Mouse (Mus musculus) hindbrain, embryonic 15.5 days (tissue): ENCODE measurements around the gene Itm2c. TPM values are rescaled to one million over a fixed set of nuclear protein-coding genes. Genes with fewer than 3 reads are reported as not detected.

Source experiments
- ATAC-seq: fragments of 200-750 bp; cut with Nextera tagmentation; 2 replicates; pipeline ENCODE4 v1.8.0; 2017; ENCODE audit warnings: low read depth, moderate number of reproducible peaks, moderate TSS enrichment; ENCODE audit not compliant: low FRiP score
- H3K27ac ChIP-seq: fragments of 300-500 bp; sonication (generic); replicated peaks from 2 replicates; pipeline ENCODE4 v1.5.1; 2015; ENCODE audit warnings: mild to moderate bottlenecking, inconsistent platforms
- H3K27me3 ChIP-seq: fragments of 300-500 bp; sonication (generic); 2 replicates; pipeline ENCODE4 v1.6.1; 2015; ENCODE audit warnings: control low read depth, inconsistent platforms
- H3K36me3 ChIP-seq: fragments of 300-500 bp; sonication (generic); 2 replicates; pipeline ENCODE4 v1.6.1; 2015; ENCODE audit warnings: control low read depth, inconsistent platforms
- H3K4me1 ChIP-seq: fragments of 300-500 bp; sonication (generic); replicated peaks from 2 replicates; pipeline ENCODE4 v1.6.1; 2015; ENCODE audit warnings: control low read depth, inconsistent platforms
- H3K4me2 ChIP-seq: fragments of 300-500 bp; sonication (generic); 2 replicates; pipeline ENCODE4 v1.6.1; 2015; ENCODE audit warnings: moderate library complexity, mild to moderate bottlenecking, inconsistent platforms
- H3K4me3 ChIP-seq: fragments of 300-500 bp; sonication (generic); 2 replicates; pipeline ENCODE4 v1.5.1; 2015; ENCODE audit warnings: mild to moderate bottlenecking, inconsistent platforms
- H3K9ac ChIP-seq: fragments of 300-500 bp; sonication (generic); 2 replicates; pipeline ENCODE4 v1.6.1; 2015; ENCODE audit warnings: inconsistent platforms
- H3K9me3 ChIP-seq: fragments of 300-500 bp; sonication (generic); 2 replicates; pipeline ENCODE4 v1.6.1; 2016; ENCODE audit warnings: control low read depth, inconsistent platforms
- WGBS: fragments of 180-500 bp; shearing (Covaris S2); methylation state at CpG from one replicate; pipeline ENCODE4 v1.1.7; 2015; 5-methylcytosine and 5-hydroxymethylcytosine counted together
- polyA plus RNA-seq: library from polyadenylated mRNA; unstranded; fragments of >200 nt; fragmentation: Nextera tagmentation; extraction: Ambion mirVana; gene quantifications from 2 replicates; pipeline ENCODE4 v1.2.1, GENCODE M21; 2015

The Itm2c gene
- polyA plus RNA-seq, 1 experiment from 2014 or later: 204 TPM

DNA sequence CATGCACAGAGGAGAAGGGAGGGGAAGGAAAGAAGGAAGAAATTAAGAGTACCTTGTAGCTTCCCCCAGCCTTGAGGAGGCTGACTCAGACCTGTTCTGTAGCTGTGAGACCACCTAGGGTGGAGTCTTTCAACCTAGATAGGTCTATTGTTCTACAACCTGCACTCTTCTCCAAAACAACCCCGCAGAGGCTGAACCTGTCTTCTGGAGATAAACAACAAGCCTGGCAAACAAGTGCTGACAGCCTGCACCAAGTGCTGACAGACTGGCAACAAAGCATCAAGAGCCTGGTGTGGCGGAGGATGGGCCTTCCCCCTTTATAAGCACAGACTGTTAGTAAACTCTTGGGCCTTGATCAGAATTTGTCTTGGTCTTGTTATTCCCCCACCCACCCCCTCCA, 23.5 kb upstream of the Itm2c start:
- no peaks in the 10 kb centered on the region for H3K36me3 ChIP-seq
- no peaks in the 10 kb centered on the region for H3K27me3 ChIP-seq
- H3K4me1 ChIP-seq: no peaks in the 10 kb centered on the region
- no peak for ATAC-seq
- no peak overlapping the region for H3K27ac ChIP-seq
- H3K4me3 ChIP-seq: no peak overlapping the region
- H3K4me2 ChIP-seq: no peak overlapping the region
- H3K9ac ChIP-seq: no peak overlapping the region
- 77% methylated on average over 2 of the region's 2 CpGs for WGBS
- H3K9me3 ChIP-seq: no peaks in the 10 kb centered on the region

- WGBS: 91% methylated on average over 12 of the region's 12 CpGs
- H3K36me3 ChIP-seq: no peaks in the 10 kb centered on the region
- no peak overlapping the region for H3K4me3 ChIP-seq
- no peaks in the 10 kb centered on the region for H3K4me1 ChIP-seq
- 0 out of 2 replicates have a peak, but pooled peaks cover 5% of the 10 kb centered on the region for H3K9me3 ChIP-seq
- ATAC-seq: no peak
- H3K27me3 ChIP-seq: no peaks in the 10 kb centered on the region
- no peak overlapping the region for H3K27ac ChIP-seq
- no peak overlapping the region for H3K4me2 ChIP-seq
- H3K9ac ChIP-seq: no peak overlapping the region
Measured at GRCm38 (mm10) chr1:85882003-85882402, 12.1 kb upstream of the Itm2c start.

DNA sequence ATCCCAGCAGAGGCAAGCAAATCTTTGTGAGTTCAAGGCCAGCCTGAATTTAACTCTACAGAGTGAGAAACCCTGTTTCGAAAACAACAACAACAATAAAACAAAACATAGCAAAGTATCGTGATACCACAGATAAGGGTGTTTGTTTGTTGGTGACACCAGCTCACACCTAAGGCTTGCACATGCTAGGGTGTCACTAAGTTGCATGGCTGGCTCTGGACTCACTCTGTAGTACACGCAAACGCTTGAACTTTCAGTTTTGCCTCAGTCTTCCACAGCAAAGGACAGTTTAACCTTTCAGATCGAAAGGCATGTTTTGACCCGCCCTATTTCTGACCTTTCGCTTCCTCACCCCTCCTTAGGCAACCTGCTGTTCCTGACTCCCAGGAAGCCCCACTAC, 6.9 kb upstream of the Itm2c start:
- no peaks in the 10 kb centered on the region for H3K36me3 ChIP-seq
- 85% methylated on average over 7 of the region's 7 CpGs for WGBS
- no peak for ATAC-seq

DNA sequence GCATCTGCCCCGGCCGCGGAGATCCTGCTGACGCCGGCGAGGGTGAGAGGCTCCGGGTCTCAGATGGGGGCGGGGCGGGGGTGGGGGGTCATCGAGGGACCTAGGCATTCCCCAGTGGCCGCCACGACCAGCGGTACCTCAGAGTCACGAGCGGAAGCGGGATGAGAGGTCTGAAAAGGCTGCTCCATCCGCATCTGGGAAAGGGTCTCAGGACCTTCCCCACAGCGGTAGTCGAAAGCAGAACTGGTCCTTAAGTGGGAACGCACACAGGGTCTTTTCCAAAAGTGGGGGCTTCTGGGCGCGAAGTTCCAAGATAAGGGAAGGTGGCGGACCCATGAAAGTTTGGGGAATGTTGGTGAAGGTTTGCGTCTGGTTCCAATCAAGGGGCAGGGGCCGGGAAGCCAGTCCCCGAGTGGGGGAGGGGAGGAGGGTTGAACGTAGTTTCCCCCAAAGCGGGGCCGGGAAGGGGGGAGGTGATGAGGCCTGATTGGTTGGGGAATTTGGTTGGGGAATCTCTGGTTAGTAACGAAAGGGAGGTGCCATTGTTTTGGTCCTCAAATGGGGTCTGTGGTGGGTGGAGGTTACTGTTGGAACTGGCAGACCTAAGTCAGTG, 773 bp downstream of the Itm2c start:
- Histone ChIP-seq H3K4me1 (peaks cover 50% of the 10 kb centered on the region), H3K36me3 (no peaks in the 10 kb centered on the region)

More for the DNA sequence above, 6.9 kb upstream of the Itm2c start:
- Histone ChIP-seq H3K9ac (no peak overlapping the region), H3K27ac (no peak overlapping the region), H3K27me3 (no peaks in the 10 kb centered on the region), H3K9me3 (no peaks in the 10 kb centered on the region), H3K4me3 (no peak overlapping the region), H3K4me2 (no peak overlapping the region), H3K4me1 (no peaks in the 10 kb centered on the region)

DNA sequence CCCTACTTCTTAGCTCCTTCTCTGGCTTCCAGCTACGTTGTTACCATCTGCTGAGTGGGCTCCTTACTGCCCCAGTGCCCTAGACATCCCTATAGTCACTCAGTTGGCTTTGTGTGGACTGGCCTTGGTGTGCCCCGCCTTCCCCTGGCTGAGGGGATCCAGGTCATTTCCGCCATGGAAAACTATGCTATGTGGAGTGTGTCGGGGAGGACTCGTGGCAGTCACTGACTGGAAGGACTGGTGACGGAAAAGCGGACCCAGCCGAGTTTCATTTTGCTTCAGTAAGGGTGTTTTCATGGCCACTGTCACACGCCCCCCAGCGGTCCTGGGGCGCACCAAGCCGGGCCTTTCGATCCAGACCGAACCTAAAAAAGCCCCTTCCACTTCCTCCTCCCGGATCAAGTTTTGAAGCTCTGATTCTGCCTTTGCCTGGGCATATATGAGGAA, 1.3 kb downstream of the Itm2c start:
- WGBS: 3% methylated on average over 15 of the region's 15 CpGs
- Histone ChIP-seq H3K36me3 (no peaks in the 10 kb centered on the region), H3K9me3 (no peaks in the 10 kb centered on the region), H3K4me3 (peak overlapping the region; percentile 76), H3K9ac (peak overlapping the region; percentile 67), H3K27ac (peak overlapping the region; percentile 88), H3K4me2 (peak overlapping the region; percentile 89), H3K27me3 (no peaks in the 10 kb centered on the region), H3K4me1 (peaks cover 55% of the 10 kb centered on the region)
- peak; percentile 48 for ATAC-seq

More for the DNA sequence above, 773 bp downstream of the Itm2c start:
- H3K27me3 ChIP-seq: no peaks in the 10 kb centered on the region
- H3K9ac ChIP-seq: peak overlapping the region; percentile 67
- peak; percentile 27 for ATAC-seq
- peak overlapping the region; percentile 88 for H3K27ac ChIP-seq
- 1% methylated on average over 30 of the region's 30 CpGs for WGBS
- peak overlapping the region; percentile 76 for H3K4me3 ChIP-seq
- H3K9me3 ChIP-seq: no peaks in the 10 kb centered on the region
- peak overlapping the region; percentile 89 for H3K4me2 ChIP-seq

DNA sequence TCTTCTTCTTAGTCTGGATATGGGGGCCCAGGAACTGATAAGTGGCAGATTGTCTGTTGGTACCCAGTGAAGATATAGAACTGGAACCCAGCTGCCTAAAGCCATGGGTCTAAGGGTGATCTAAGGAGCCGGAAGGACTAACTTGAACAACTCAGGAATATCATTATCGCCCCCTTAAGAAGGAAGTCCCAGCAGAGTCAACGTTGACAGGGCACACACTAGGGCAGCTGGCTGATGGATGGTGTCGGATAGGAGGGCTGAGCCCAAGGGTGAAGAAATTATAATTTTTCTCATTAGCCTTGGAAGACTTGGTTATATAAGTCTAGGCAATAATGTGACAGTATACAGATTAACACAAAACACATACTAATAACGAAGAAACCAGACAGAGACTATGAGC, 2.0 kb downstream of the Itm2c start:
- Histone ChIP-seq H3K27ac (peak overlapping the region; percentile 88), H3K4me1 (peaks cover 62% of the 10 kb centered on the region), H3K4me3 (peak overlapping the region; percentile 76), H3K9ac (peak overlapping the region; percentile 67; the same call in 1 of the 2 replicates), H3K4me2 (peak overlapping the region; percentile 89), H3K9me3 (no peaks in the 10 kb centered on the region), H3K36me3 (no peaks in the 10 kb centered on the region), H3K27me3 (no peaks in the 10 kb centered on the region)
- ATAC-seq: no peak
- 47% methylated on average over 5 of the region's 5 CpGs for WGBS

- no peak for ATAC-seq
- 49% methylated on average over 12 of the region's 12 CpGs for WGBS
- peak overlapping the region; percentile 28; the same call in 1 of the 2 replicates for H3K9ac ChIP-seq
- peak overlapping the region; percentile 76 for H3K4me3 ChIP-seq
- no peaks in the 10 kb centered on the region for H3K9me3 ChIP-seq
- no peaks in the 10 kb centered on the region for H3K36me3 ChIP-seq
- peak overlapping the region; percentile 89 for H3K4me2 ChIP-seq
- H3K27ac ChIP-seq: peak overlapping the region; percentile 78
- peaks cover 71% of the 10 kb centered on the region for H3K4me1 ChIP-seq
- H3K27me3 ChIP-seq: no peaks in the 10 kb centered on the region
Measured at GRCm38 (mm10) chr1:85896781-85897700, 3.0 kb downstream of the Itm2c start.

DNA sequence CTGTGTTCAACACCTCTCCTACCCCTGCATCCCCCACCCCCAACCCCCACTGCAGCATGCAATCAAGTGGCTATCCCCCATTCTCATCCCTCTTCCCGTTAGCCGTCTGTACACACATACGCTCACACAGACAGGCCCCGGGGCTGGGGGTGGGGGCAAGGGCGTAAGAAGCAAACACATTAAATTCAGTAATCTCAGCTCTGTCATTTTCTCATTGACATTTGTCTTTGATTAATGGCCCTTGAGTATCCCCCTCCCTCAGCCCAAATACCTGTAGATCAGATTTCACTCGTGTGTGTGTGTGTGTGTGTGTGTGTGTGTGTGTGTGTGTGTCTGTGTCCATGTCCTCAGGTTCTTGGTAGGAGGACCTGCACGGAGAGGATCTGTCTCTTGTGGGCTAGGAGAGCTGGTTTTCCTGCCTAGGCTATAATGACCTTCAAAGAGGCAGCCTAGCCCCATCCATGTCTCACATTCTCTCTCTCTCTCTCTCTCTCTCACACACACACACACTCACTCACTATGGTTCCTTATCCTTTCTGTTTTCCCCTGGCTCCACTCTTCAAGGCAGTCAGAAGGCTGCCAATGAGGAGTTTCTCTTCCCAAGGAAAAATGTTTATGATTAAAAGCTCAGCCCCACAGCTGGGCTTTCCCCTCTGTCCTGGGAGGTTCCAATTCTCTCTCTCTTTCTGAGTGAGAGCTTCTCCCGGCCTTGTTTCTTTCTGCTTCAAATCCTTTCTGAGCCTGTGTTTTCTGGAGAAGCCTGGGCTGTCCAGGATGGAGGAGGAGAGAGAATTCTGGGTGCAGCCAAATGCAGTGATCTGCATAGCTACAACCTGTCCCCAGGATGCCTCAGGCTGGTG, 4.0 kb downstream of the Itm2c start:
- peak overlapping the region; percentile 78 for H3K27ac ChIP-seq
- H3K4me3 ChIP-seq: peak overlapping the region; percentile 9; the same call in 1 of the 2 replicates
- peaks cover 3% of the 10 kb centered on the region; the same call in 1 of the 2 replicates for H3K36me3 ChIP-seq
- H3K4me2 ChIP-seq: peak overlapping the region; percentile 89
- peak overlapping the region; percentile 26 for H3K9ac ChIP-seq
- WGBS: 19% methylated on average over 8 of the region's 8 CpGs
- H3K27me3 ChIP-seq: no peaks in the 10 kb centered on the region
- H3K9me3 ChIP-seq: no peaks in the 10 kb centered on the region
- no peak for ATAC-seq
- peaks cover 81% of the 10 kb centered on the region for H3K4me1 ChIP-seq

- ATAC-seq: no peak
Measured at GRCm38 (mm10) chr1:85898761-85899387, 4.8 kb downstream of the Itm2c start.

GRCm38 (mm10) chr1:85899388-85899761, 5.3 kb downstream of the Itm2c start:
- Histone ChIP-seq H3K9ac (peak overlapping the region; percentile 26; the same call in 1 of the 2 replicates), H3K4me2 (peak overlapping the region; percentile 89), H3K27ac (peak overlapping the region; percentile 78), H3K9me3 (no peaks in the 10 kb centered on the region), H3K4me1 (peaks cover 75% of the 10 kb centered on the region), H3K27me3 (no peaks in the 10 kb centered on the region), H3K36me3 (peaks cover 14% of the 10 kb centered on the region), H3K4me3 (no peak overlapping the region)
- ATAC-seq: no peak

More at GRCm38 (mm10) chr1:85898761-85899387, 4.8 kb downstream of the Itm2c start:
- Histone ChIP-seq H3K4me3 (peak overlapping the region; percentile 7; the same call in 1 of the 2 replicates), H3K4me2 (peak overlapping the region; percentile 89), H3K27me3 (no peaks in the 10 kb centered on the region), H3K27ac (peak overlapping the region; percentile 78), H3K36me3 (peaks cover 10% of the 10 kb centered on the region), H3K9me3 (no peaks in the 10 kb centered on the region), H3K9ac (peak overlapping the region; percentile 26), H3K4me1 (peaks cover 77% of the 10 kb centered on the region)
- WGBS: 16% methylated on average over 12 of the region's 12 CpGs
